Mouse (Mus musculus) neural tube, embryonic 11.5 days (tissue): ENCODE data around the gene Emx2. TPM values are rescaled to one million over a fixed set of nuclear protein-coding genes. Genes with fewer than 3 reads are reported as not detected.

Experiments
- ATAC-seq: fragments of 200-750 bp; cut with Nextera tagmentation; 2 replicates; pipeline ENCODE4 v1.8.0; 2017; ENCODE audit warnings: moderate number of reproducible peaks, mild to moderate bottlenecking, moderate TSS enrichment, moderate library complexity; ENCODE audit not compliant: insufficient read depth, low FRiP score, low TSS enrichment
- DNase-seq: peaks from one replicate; pipeline ENCODE4 v3.0.0-alpha.2; 2015; ENCODE audit warnings: low spot score
- H3K27ac ChIP-seq: fragments of 300-500 bp; sonication (generic); 2 replicates; pipeline ENCODE4 v1.5.1; 2014; ENCODE audit warnings: low read depth, mild to moderate bottlenecking, low read length
- H3K27me3 ChIP-seq: fragments of 300-500 bp; sonication (generic); 2 replicates; pipeline ENCODE4 v1.6.1; 2014; ENCODE audit warnings: mild to moderate bottlenecking, low read length, mixed read lengths; ENCODE audit not compliant: control insufficient read depth, insufficient read depth
- H3K36me3 ChIP-seq: fragments of 300-500 bp; sonication (generic); 2 replicates; pipeline ENCODE4 v1.6.1; 2014; ENCODE audit warnings: mild to moderate bottlenecking, low read length, moderate library complexity, mixed read lengths; ENCODE audit not compliant: control insufficient read depth, insufficient read depth
- H3K4me1 ChIP-seq: fragments of 300-500 bp; sonication (generic); 2 replicates; pipeline ENCODE4 v1.6.1; 2014; ENCODE audit warnings: low read length, mixed read lengths; ENCODE audit not compliant: control insufficient read depth, insufficient read depth
- H3K4me2 ChIP-seq: fragments of 300-500 bp; sonication (generic); 2 replicates; pipeline ENCODE4 v1.6.1; 2014; ENCODE audit warnings: low read depth, mild to moderate bottlenecking, moderate library complexity
- H3K4me3 ChIP-seq: fragments of 300-500 bp; sonication (generic); 2 replicates; pipeline ENCODE4 v1.5.1; 2014; ENCODE audit warnings: low read depth, low read length
- H3K9ac ChIP-seq: fragments of 300-500 bp; sonication (generic); 2 replicates; pipeline ENCODE4 v1.6.1; 2014; ENCODE audit warnings: mild to moderate bottlenecking, low read length
- H3K9me3 ChIP-seq: fragments of 300-500 bp; sonication (generic); 2 replicates; pipeline ENCODE4 v1.6.1; 2016; ENCODE audit warnings: low read length; ENCODE audit not compliant: control insufficient read depth
- WGBS: fragments of 180-500 bp; shearing (Covaris S2); extraction: QIAGEN DNeasy Blood & Tissue Kit; methylation state at CpG from one replicate; pipeline ENCODE4 v1.1.7; 2014; 5-methylcytosine and 5-hydroxymethylcytosine counted together
- polyA plus RNA-seq: library from polyadenylated mRNA; unstranded; fragments of >200 nt; fragmentation: Nextera tagmentation; extraction: Ambion mirVana; gene quantifications from 2 replicates; pipeline ENCODE4 v1.2.1, GENCODE M21; 2014

The Emx2 gene
- polyA plus RNA-seq, 1 experiment from 2014 or later, result 1.7 TPM

- H3K27me3 ChIP-seq, result peaks cover 97% of the 10 kb centered on the region
- no peak overlapping the region for H3K4me2 ChIP-seq
- H3K36me3 ChIP-seq, result no peaks in the 10 kb centered on the region
- H3K9ac ChIP-seq, result no peak overlapping the region
- ATAC-seq, result no peak
- no peaks in the 10 kb centered on the region for H3K9me3 ChIP-seq
- no peak overlapping the region for H3K4me3 ChIP-seq
- DNase-seq, result peak; percentile 22
- WGBS, result 0% methylated on average over 6 of the region's 6 CpGs
- H3K27ac ChIP-seq, result no peak overlapping the region
- peaks cover 23% of the 10 kb centered on the region for H3K4me1 ChIP-seq
These were observed 8.3 kb downstream of the Emx2 start for GRCm38 (mm10) chr19:59466417-59466937.

- Histone ChIP-seq H3K4me2 (no peak overlapping the region), H3K4me3 (no peak overlapping the region), H3K9ac (no peak overlapping the region), H3K4me1 (peaks cover 24% of the 10 kb centered on the region), H3K36me3 (no peaks in the 10 kb centered on the region), H3K27me3 (peaks cover 97% of the 10 kb centered on the region), H3K27ac (no peak overlapping the region), H3K9me3 (no peaks in the 10 kb centered on the region)
- WGBS, result under 1% methylated on average over 19 of the region's 19 CpGs
- no peak for ATAC-seq
- no peak for DNase-seq
These were observed 8.8 kb downstream of the Emx2 start for GRCm38 (mm10) chr19:59467016-59467412.

DNA sequence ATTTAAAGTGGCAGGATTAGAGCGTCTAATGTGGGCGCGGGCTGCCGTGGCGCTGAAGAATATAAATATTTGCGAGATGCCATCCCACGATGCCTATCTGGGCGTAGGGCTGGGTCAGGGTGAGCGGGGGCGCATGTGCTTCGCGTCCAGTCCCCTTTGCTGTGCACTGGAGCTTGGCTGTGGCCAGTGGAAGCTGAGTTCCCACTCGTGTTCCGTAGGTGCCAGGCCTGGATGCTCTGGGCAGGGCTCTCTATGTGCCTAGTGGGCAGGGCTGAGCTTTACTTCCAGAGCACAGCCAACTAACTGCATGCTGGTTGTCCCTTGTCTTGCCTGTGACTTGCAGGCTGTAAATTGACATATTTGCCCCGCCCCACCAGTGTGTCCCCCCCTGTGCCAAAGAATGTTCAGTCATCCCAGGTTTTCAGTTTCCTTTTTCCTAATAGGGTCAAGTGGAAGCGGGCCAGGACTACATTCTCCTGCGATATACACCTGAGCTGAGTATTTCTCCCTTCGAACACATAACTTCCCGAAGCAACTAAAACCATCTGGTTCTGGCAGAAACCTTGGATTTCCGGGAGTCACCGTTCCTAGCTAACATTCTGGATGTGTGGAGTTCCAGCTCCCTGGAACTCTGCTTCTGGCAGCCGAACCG is 9.4 kb downstream of the Emx2 start:
- H3K9me3 ChIP-seq, result no peaks in the 10 kb centered on the region
- no peak overlapping the region for H3K4me2 ChIP-seq
- no peak overlapping the region for H3K9ac ChIP-seq
- peaks cover 24% of the 10 kb centered on the region for H3K4me1 ChIP-seq
- ATAC-seq, result no peak
- no peak overlapping the region for H3K4me3 ChIP-seq
- peaks cover 97% of the 10 kb centered on the region for H3K27me3 ChIP-seq
- WGBS, result under 1% methylated on average over 23 of the region's 23 CpGs
- peak; percentile 23 for DNase-seq
- no peak overlapping the region for H3K27ac ChIP-seq
- H3K36me3 ChIP-seq, result no peaks in the 10 kb centered on the region

GRCm38 (mm10) chr19:59468065-59468810 is 10.1 kb downstream of the Emx2 start:
- Histone ChIP-seq H3K9ac (no peak overlapping the region), H3K36me3 (no peaks in the 10 kb centered on the region), H3K4me1 (peaks cover 24% of the 10 kb centered on the region), H3K27ac (no peak overlapping the region), H3K4me3 (no peak overlapping the region), H3K9me3 (no peaks in the 10 kb centered on the region), H3K4me2 (no peak overlapping the region), H3K27me3 (peaks cover 93% of the 10 kb centered on the region)
- no peak for ATAC-seq
- no peak for DNase-seq
- WGBS, result 2% methylated on average over 23 of the region's 27 CpGs

- Histone ChIP-seq H3K4me3 (peak overlapping the region; percentile 21), H3K4me1 (peaks cover 24% of the 10 kb centered on the region), H3K27ac (no peak overlapping the region), H3K27me3 (peaks cover 82% of the 10 kb centered on the region), H3K9ac (no peak overlapping the region), H3K36me3 (no peaks in the 10 kb centered on the region), H3K4me2 (peak overlapping the region; percentile 45), H3K9me3 (no peaks in the 10 kb centered on the region)
- WGBS, result under 1% methylated on average over 35 of the region's 35 CpGs
- DNase-seq, result peak; percentile 76
- ATAC-seq, result peak; percentile 61
These were observed 11.1 kb downstream of the Emx2 start for GRCm38 (mm10) chr19:59469035-59469949.

DNA sequence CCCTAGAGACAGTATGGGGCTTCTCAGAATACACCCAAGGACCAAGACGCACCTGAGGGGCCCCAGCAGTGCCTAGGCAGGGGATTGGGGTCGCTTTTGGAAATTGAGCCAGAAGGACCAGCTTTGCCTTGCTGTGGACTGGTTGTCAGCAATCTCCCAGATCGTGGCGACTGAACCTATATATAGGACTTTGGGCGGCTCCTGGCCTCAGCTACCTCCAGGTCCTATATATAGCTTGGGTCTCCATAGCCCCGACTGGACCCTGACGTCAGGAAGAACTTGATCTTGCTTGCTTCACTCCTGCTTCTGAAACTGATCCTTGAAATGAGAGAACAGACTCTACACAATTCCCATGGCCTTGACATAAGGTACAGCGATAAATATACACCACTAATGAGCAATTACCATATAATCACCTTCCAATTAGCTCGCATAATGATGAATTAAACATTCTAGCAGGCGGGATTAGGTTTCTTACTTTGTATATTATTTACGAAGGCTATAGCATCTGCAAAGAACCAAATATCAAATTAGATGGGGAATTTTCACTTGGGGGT is 12.0 kb downstream of the Emx2 start:
- Histone ChIP-seq H3K36me3 (no peaks in the 10 kb centered on the region), H3K4me2 (no peak overlapping the region), H3K4me3 (no peak overlapping the region), H3K9ac (no peak overlapping the region), H3K27ac (no peak overlapping the region), H3K27me3 (peaks cover 74% of the 10 kb centered on the region), H3K4me1 (peaks cover 24% of the 10 kb centered on the region), H3K9me3 (no peaks in the 10 kb centered on the region)
- 9% methylated on average over 11 of the region's 11 CpGs for WGBS
- DNase-seq (no peak), ATAC-seq (no peak)

- no peak overlapping the region for H3K9ac ChIP-seq
- H3K36me3 ChIP-seq, result no peaks in the 10 kb centered on the region
- H3K9me3 ChIP-seq, result no peaks in the 10 kb centered on the region
- ATAC-seq (no peak), DNase-seq (no peak)
- H3K27me3 ChIP-seq, result peaks cover 67% of the 10 kb centered on the region
- H3K27ac ChIP-seq, result no peak overlapping the region
- no peak overlapping the region for H3K4me3 ChIP-seq
- under 1% methylated on average over 13 of the region's 13 CpGs for WGBS
- peak overlapping the region; percentile 26 for H3K4me2 ChIP-seq
- peaks cover 24% of the 10 kb centered on the region for H3K4me1 ChIP-seq
These were observed 12.7 kb downstream of the Emx2 start for GRCm38 (mm10) chr19:59470913-59471312.

- DNase-seq, result no peak
- H3K4me2 ChIP-seq, result no peak overlapping the region
- H3K4me3 ChIP-seq, result no peak overlapping the region
These were observed 14.7 kb downstream of the Emx2 start for GRCm38 (mm10) chr19:59472844-59473243.

More at GRCm38 (mm10) chr19:59472844-59473243, 14.7 kb downstream of the Emx2 start:
- no peaks in the 10 kb centered on the region for H3K9me3 ChIP-seq
- H3K9ac ChIP-seq, result no peak overlapping the region
- no peak overlapping the region for H3K27ac ChIP-seq
- 91% methylated on average over 2 of the region's 2 CpGs for WGBS
- no peak for ATAC-seq
- H3K4me1 ChIP-seq, result peaks cover 18% of the 10 kb centered on the region
- peaks cover 50% of the 10 kb centered on the region for H3K27me3 ChIP-seq
- no peaks in the 10 kb centered on the region for H3K36me3 ChIP-seq
